Mouse (Mus musculus): ENCODE results near the gene Ica1. TPM values are rescaled to one million over a fixed set of nuclear protein-coding genes. Genes with fewer than 3 reads are reported as not detected.

Ica1 gene
- 9.2 and 13.9 TPM in 2 replicates for polyA plus RNA-seq (2012; rRNA removed)

DNA sequence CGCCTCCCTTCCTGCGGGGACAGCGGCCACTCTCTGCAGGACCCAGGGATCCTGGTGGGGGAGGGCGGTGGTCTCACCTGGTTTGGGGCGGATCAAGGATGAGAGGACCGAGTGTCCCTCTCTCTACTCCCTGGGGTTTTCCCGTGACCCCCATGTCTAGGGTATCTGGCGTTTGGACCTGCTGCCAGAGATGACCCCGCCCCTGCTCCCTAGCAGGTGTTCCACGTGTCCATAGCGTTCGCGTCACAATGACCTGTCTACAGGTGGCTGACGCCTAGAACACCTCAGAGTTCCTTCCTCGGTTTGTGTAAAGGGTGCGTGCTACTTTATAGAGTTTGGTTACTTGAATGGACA, at the start of gene Ica1:
TSS of gene Ica1 (minus strand) at position 193 of the 354 bp plus-strand sequence.

Other genes with a start within 250 kb of the Ica1 start
- 0.07 and 0.12 TPM in 2 replicates for gene Nxph1, start 169.9 kb upstream of the Ica1 start, polyA plus RNA-seq (2012; rRNA removed)

Data from colon, adult 2 months (tissue).